Mouse (Mus musculus) neural tube, embryonic 14.5 days (tissue): ENCODE data around the gene Itga11. TPM values are rescaled to one million over a fixed set of nuclear protein-coding genes. Genes with fewer than 3 reads are reported as not detected.
A peak's percentile ranks its signal among the peaks of the same experiment; 100 is the strongest.

ENCODE experiments used
- ATAC-seq: fragments of 200-750 bp; cut with Nextera tagmentation; 2 replicates; pipeline ENCODE4 v1.8.0; 2017; ENCODE audit warnings: low read depth, mild to moderate bottlenecking, moderate TSS enrichment, moderate library complexity
- H3K27ac ChIP-seq: fragments of 300-500 bp; sonication (generic); 2 replicates; pipeline ENCODE4 v1.5.1; 2014; ENCODE audit warnings: low read depth, mild to moderate bottlenecking, control low read depth, low read length, moderate library complexity, mixed read lengths
- H3K27me3 ChIP-seq: fragments of 300-500 bp; sonication (generic); 2 replicates; pipeline ENCODE4 v1.6.1; 2014; ENCODE audit warnings: low read length; ENCODE audit not compliant: control insufficient read depth, insufficient read depth
- H3K36me3 ChIP-seq: fragments of 300-500 bp; sonication (generic); 2 replicates; pipeline ENCODE4 v1.6.1; 2014; ENCODE audit warnings: low read length, mixed read lengths; ENCODE audit not compliant: control insufficient read depth, insufficient read depth
- H3K4me1 ChIP-seq: fragments of 300-500 bp; sonication (generic); 2 replicates; pipeline ENCODE4 v1.6.1; 2014; ENCODE audit warnings: low read length; ENCODE audit not compliant: control insufficient read depth, insufficient read depth
- H3K4me2 ChIP-seq: fragments of 300-500 bp; sonication (generic); 2 replicates; pipeline ENCODE4 v1.6.1; 2014; ENCODE audit warnings: mild to moderate bottlenecking, low read depth, low read length, control low read depth
- H3K4me3 ChIP-seq: fragments of 300-500 bp; sonication (generic); 2 replicates; pipeline ENCODE4 v1.5.1; 2014; ENCODE audit warnings: low read depth, low read length, control low read depth, mixed read lengths
- H3K9ac ChIP-seq: fragments of 300-500 bp; sonication (generic); replicated peaks from 2 replicates; pipeline ENCODE4 v1.6.1; 2014; ENCODE audit warnings: low read depth, mild to moderate bottlenecking, control low read depth, low read length, mixed read lengths
- H3K9me3 ChIP-seq: fragments of 300-500 bp; sonication (generic); 2 replicates; pipeline ENCODE4 v1.6.1; 2016; ENCODE audit warnings: low read length; ENCODE audit not compliant: control insufficient read depth
- WGBS: fragments of 180-500 bp; shearing (Covaris S2); extraction: QIAGEN DNeasy Blood & Tissue Kit; methylation state at CpG from one replicate; pipeline ENCODE4 v1.1.7; 2014; 5-methylcytosine and 5-hydroxymethylcytosine counted together
- polyA plus RNA-seq: library from polyadenylated mRNA; unstranded; fragments of >200 nt; fragmentation: Nextera tagmentation; extraction: Ambion mirVana; gene quantifications from 2 replicates; pipeline ENCODE4 v1.2.1, GENCODE M21; 2014

Gene Itga11
- polyA plus RNA-seq, 1 experiment from 2014 or later, result 0.33 TPM

GRCm38 (mm10) chr9:62821811-62822210, 144.2 kb downstream of the Itga11 start:
- Histone ChIP-seq H3K27me3 (no peaks in the 10 kb centered on the region), H3K27ac (no peak overlapping the region), H3K36me3 (no peaks in the 10 kb centered on the region), H3K4me3 (no peak overlapping the region), H3K9me3 (no peaks in the 10 kb centered on the region), H3K4me2 (no peak overlapping the region), H3K4me1 (0 out of 2 replicates have a peak, but pooled peaks cover 6% of the 10 kb centered on the region), H3K9ac (no peak overlapping the region)
- WGBS, result 97% methylated on average over 7 of the region's 7 CpGs
- ATAC-seq, result no peak

GRCm38 (mm10) chr9:62825791-62826393, 148.3 kb downstream of the Itga11 start:
- H3K4me1 ChIP-seq, result peaks cover 8% of the 10 kb centered on the region; the same call in 1 of the 2 replicates
- H3K27me3 ChIP-seq, result no peaks in the 10 kb centered on the region
- H3K4me2 ChIP-seq, result no peak overlapping the region
- no peaks in the 10 kb centered on the region for H3K9me3 ChIP-seq
- WGBS, result 6% methylated on average over 9 of the region's 9 CpGs
- H3K9ac ChIP-seq, result no peak overlapping the region
- no peak for ATAC-seq
- no peak overlapping the region for H3K27ac ChIP-seq
- H3K4me3 ChIP-seq, result no peak overlapping the region
- H3K36me3 ChIP-seq, result no peaks in the 10 kb centered on the region

- no peaks in the 10 kb centered on the region for H3K9me3 ChIP-seq
- H3K4me2 ChIP-seq, result no peak overlapping the region
- ATAC-seq, result no peak
- 11% methylated on average over 7 of the region's 7 CpGs for WGBS
- H3K36me3 ChIP-seq, result no peaks in the 10 kb centered on the region
- H3K27me3 ChIP-seq, result no peaks in the 10 kb centered on the region
- no peak overlapping the region for H3K9ac ChIP-seq
- peaks cover 8% of the 10 kb centered on the region; the same call in 1 of the 2 replicates for H3K4me1 ChIP-seq
- no peak overlapping the region for H3K27ac ChIP-seq
- H3K4me3 ChIP-seq, result no peak overlapping the region
These were observed 148.8 kb downstream of the Itga11 start for GRCm38 (mm10) chr9:62826456-62826855.

GRCm38 (mm10) chr9:62827939-62828652, 150.5 kb downstream of the Itga11 start:
- Histone ChIP-seq H3K9me3 (no peaks in the 10 kb centered on the region), H3K27me3 (no peaks in the 10 kb centered on the region), H3K4me3 (peak overlapping the region; percentile 24; the same call in 1 of the 2 replicates), H3K4me1 (peaks cover 8% of the 10 kb centered on the region; the same call in 1 of the 2 replicates), H3K9ac (no peak overlapping the region), H3K36me3 (no peaks in the 10 kb centered on the region), H3K27ac (no peak overlapping the region), H3K4me2 (peak overlapping the region; percentile 48)
- peak; percentile 31; the same call in 1 of the 2 replicates for ATAC-seq
- 12% methylated on average over 24 of the region's 24 CpGs for WGBS

GRCm38 (mm10) chr9:62828662-62829086, 151.0 kb downstream of the Itga11 start:
- Histone ChIP-seq H3K4me1 (peaks cover 8% of the 10 kb centered on the region; the same call in 1 of the 2 replicates), H3K36me3 (no peaks in the 10 kb centered on the region), H3K9ac (no peak overlapping the region), H3K27ac (no peak overlapping the region), H3K9me3 (no peaks in the 10 kb centered on the region), H3K4me2 (peak overlapping the region; percentile 48), H3K27me3 (no peaks in the 10 kb centered on the region), H3K4me3 (peak overlapping the region; percentile 24)
- WGBS, result under 1% methylated on average over 23 of the region's 23 CpGs
- ATAC-seq, result peak; percentile 93

- no peak for ATAC-seq
- H3K27me3 ChIP-seq, result no peaks in the 10 kb centered on the region
- no peak overlapping the region for H3K4me2 ChIP-seq
- H3K4me3 ChIP-seq, result no peak overlapping the region
- no peak overlapping the region for H3K27ac ChIP-seq
- H3K36me3 ChIP-seq, result no peaks in the 10 kb centered on the region
- no peak overlapping the region for H3K9ac ChIP-seq
- H3K4me1 ChIP-seq, result peaks cover 8% of the 10 kb centered on the region; the same call in 1 of the 2 replicates
- no peaks in the 10 kb centered on the region for H3K9me3 ChIP-seq
- 82% methylated on average over 6 of the region's 6 CpGs for WGBS
These were observed 152.3 kb downstream of the Itga11 start for GRCm38 (mm10) chr9:62829877-62830276.

Other genes starting within 250 kb of the Itga11 start
- 32.5 and 34.5 TPM in 2 replicates for gene Coro2b, start 140.8 kb upstream of the Itga11 start, polyA plus RNA-seq
- gene Fem1b, start 134.1 kb downstream of the Itga11 start, polyA plus RNA-seq, result 77.7 and 90.1 TPM in 2 replicates
- 5.3 TPM in 2 replicates for gene Cln6, start 161.0 kb downstream of the Itga11 start, polyA plus RNA-seq
- 7.5 and 7.6 TPM in 2 replicates for gene Calml4, start 180.3 kb downstream of the Itga11 start, polyA plus RNA-seq